Mouse (Mus musculus) liver, postnatal 0 days (tissue): ENCODE data around the gene Pram1. TPM values are rescaled to one million over a fixed set of nuclear protein-coding genes. Genes with fewer than 3 reads are reported as not detected.
"Not testable (repeated sequence)": the region's sequence is repeated elsewhere in the genome, so short reads cannot be mapped to it uniquely, and the experiment has no call there.

Source experiments
- ATAC-seq: fragments of 200-750 bp; cut with Nextera tagmentation; 2 replicates; pipeline ENCODE4 v1.8.0; 2017; ENCODE audit warnings: mild to moderate bottlenecking, moderate library complexity
- DNase-seq: peaks from one replicate; pipeline ENCODE4 v3.0.0-alpha.2; 2016
- H3K27ac ChIP-seq: fragments of 300-500 bp; sonication (generic); 2 replicates; pipeline ENCODE4 v1.5.1; 2014; ENCODE audit warnings: antibody characterized with exemption, moderate library complexity, mild to moderate bottlenecking, low read depth
- H3K27me3 ChIP-seq: fragments of 300-500 bp; sonication (generic); 2 replicates; pipeline ENCODE4 v1.6.1; 2014; ENCODE audit warnings: low read length, control low read depth, mixed read lengths; ENCODE audit not compliant: insufficient read depth
- H3K36me3 ChIP-seq: fragments of 300-500 bp; sonication (generic); replicated peaks from 2 replicates; pipeline ENCODE4 v1.6.1; 2014; ENCODE audit warnings: mild to moderate bottlenecking, control low read depth, low read length, moderate library complexity, mixed read lengths; ENCODE audit not compliant: insufficient read depth
- H3K4me1 ChIP-seq: fragments of 300-500 bp; sonication (generic); 2 replicates; pipeline ENCODE4 v1.6.1; 2014; ENCODE audit warnings: antibody characterized with exemption, mild to moderate bottlenecking, control low read depth; ENCODE audit not compliant: insufficient read depth
- H3K4me2 ChIP-seq: fragments of 300-500 bp; sonication (generic); 2 replicates; pipeline ENCODE4 v1.6.1; 2014; ENCODE audit warnings: low read depth, mild to moderate bottlenecking, low read length, moderate library complexity, mixed read lengths
- H3K4me3 ChIP-seq: fragments of 300-500 bp; sonication (generic); 2 replicates; pipeline ENCODE4 v1.5.1; 2014; ENCODE audit warnings: low read depth, low read length
- H3K9ac ChIP-seq: fragments of 300-500 bp; sonication (generic); replicated peaks from 2 replicates; pipeline ENCODE4 v1.6.1; 2014; ENCODE audit warnings: mild to moderate bottlenecking, moderate library complexity
- H3K9me3 ChIP-seq: fragments of 300-500 bp; sonication (generic); 2 replicates; pipeline ENCODE4 v1.6.1; 2016; ENCODE audit warnings: mild to moderate bottlenecking, control low read depth, low read length, mixed read lengths
- CTCF ChIP-seq: sonication (generic); IDR thresholded peaks from 2 replicates; pipeline ENCODE4 v1.5.1; 2016; ENCODE audit warnings: antibody characterized with exemption, low read depth
- EP300 ChIP-seq: IDR thresholded peaks from 2 replicates; pipeline ENCODE4 v1.6.1; 2016; ENCODE audit warnings: antibody characterized with exemption, low read depth, mild to moderate bottlenecking
- WGBS: fragments of 180-500 bp; shearing (Covaris S2); extraction: QIAGEN DNeasy Blood & Tissue Kit; methylation state at CpG from one replicate; pipeline ENCODE4 v1.1.7; 2014; ENCODE audit not compliant: insufficient replicate concordance; 5-methylcytosine and 5-hydroxymethylcytosine counted together
- polyA plus RNA-seq: library from polyadenylated mRNA; unstranded; fragments of >200 nt; fragmentation: Nextera tagmentation; extraction: Ambion mirVana; gene quantifications from 2 replicates; pipeline ENCODE4 v1.2.1, GENCODE M21; 2015

Pram1 gene
- polyA plus RNA-seq, 1 experiment from 2014 or later = 5.7 TPM

GRCm38 (mm10) chr17:33607273-33607672, 30.6 kb upstream of the Pram1 start:
- Histone ChIP-seq H3K4me2 (no peak overlapping the region), H3K9ac (no peak overlapping the region), H3K9me3 (no peaks in the 10 kb centered on the region), H3K27me3 (no peaks in the 10 kb centered on the region), H3K27ac (no peak overlapping the region), H3K36me3 (no peaks in the 10 kb centered on the region), H3K4me3 (no peak overlapping the region), H3K4me1 (no peaks in the 10 kb centered on the region)
- ATAC-seq (no peak), DNase-seq (no peak)
- no peak for TF ChIP-seq EP300
- TF ChIP-seq CTCF = no peak
- 60% methylated on average over 2 of the region's 2 CpGs for WGBS

- TF ChIP-seq EP300 (no peak), CTCF (no peak)
- Histone ChIP-seq H3K4me2 (no peak overlapping the region), H3K9ac (no peak overlapping the region), H3K36me3 (no peaks in the 10 kb centered on the region), H3K9me3 (no peaks in the 10 kb centered on the region), H3K4me1 (no peaks in the 10 kb centered on the region), H3K27me3 (no peaks in the 10 kb centered on the region), H3K27ac (0 out of 2 replicates have a peak overlapping the region, but pooled peaks have one; percentile 22), H3K4me3 (no peak overlapping the region)
- no peak for DNase-seq
- WGBS = 78% methylated on average over 7 of the region's 7 CpGs
- ATAC-seq = no peak
Measured at GRCm38 (mm10) chr17:33610548-33610947, 27.3 kb upstream of the Pram1 start.

DNA sequence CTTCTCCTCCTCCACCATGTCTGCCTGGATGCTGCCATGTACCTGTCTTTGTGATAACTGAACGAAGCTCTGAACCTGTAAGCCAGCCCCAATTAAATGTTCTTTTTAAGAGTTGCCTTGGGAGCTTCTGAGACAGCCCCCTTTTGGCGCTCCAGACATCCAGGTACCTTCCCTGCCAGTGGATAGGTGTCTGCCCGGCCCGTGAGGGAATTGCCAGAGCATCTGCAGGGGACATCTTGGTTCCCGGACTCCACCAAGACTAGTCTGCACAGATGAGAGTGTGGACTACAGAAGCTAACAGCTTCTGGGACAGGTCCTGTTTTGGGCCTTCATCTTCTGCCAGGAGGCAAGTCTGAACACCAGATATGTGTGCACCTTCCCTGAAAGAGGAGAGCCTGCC, 24.1 kb upstream of the Pram1 start:
- H3K27me3 ChIP-seq, H3K4me2 ChIP-seq, H3K9ac ChIP-seq, ATAC-seq, DNase-seq, H3K27ac ChIP-seq, H3K36me3 ChIP-seq, H3K4me1 ChIP-seq, H3K4me3 ChIP-seq, H3K9me3 ChIP-seq: not testable (repeated sequence)
- WGBS = 80% methylated on average over 5 of the region's 5 CpGs

- DNase-seq = no peak
- Histone ChIP-seq H3K27ac (no peak overlapping the region), H3K4me1 (peaks cover 17% of the 10 kb centered on the region), H3K36me3 (peaks cover 10% of the 10 kb centered on the region), H3K27me3 (no peaks in the 10 kb centered on the region), H3K9me3 (no peaks in the 10 kb centered on the region), H3K4me2 (no peak overlapping the region), H3K4me3 (no peak overlapping the region), H3K9ac (no peak overlapping the region)
- no peak for TF ChIP-seq EP300
- no peak for TF ChIP-seq CTCF
- 84% methylated on average over 3 of the region's 3 CpGs for WGBS
- no peak for ATAC-seq
Measured at GRCm38 (mm10) chr17:33627281-33627680, 10.6 kb upstream of the Pram1 start.

GRCm38 (mm10) chr17:33628621-33629486, 9.0 kb upstream of the Pram1 start, which contains the start of gene Zfp414:
Gene Zfp414, plus strand, starts transcription at chr17:33629090.
- peaks cover 10% of the 10 kb centered on the region for H3K36me3 ChIP-seq
- peak within 1 kb of the TSS; percentile 97 for H3K27ac ChIP-seq
- no peaks in the 10 kb centered on the region for H3K27me3 ChIP-seq
- 3% methylated on average over 35 of the region's 35 CpGs for WGBS
- H3K4me3 ChIP-seq = peak within 1 kb of the TSS; percentile 81
- no peaks in the 10 kb centered on the region for H3K9me3 ChIP-seq
- DNase-seq (peak; percentile 96), ATAC-seq (peak; percentile 98)
- peak within 1 kb of the TSS; percentile 74 for H3K9ac ChIP-seq
- peak within 1 kb of the TSS; percentile 90 for H3K4me2 ChIP-seq
- H3K4me1 ChIP-seq = peaks cover 17% of the 10 kb centered on the region
- TF ChIP-seq EP300 (peak; percentile 66), CTCF (0 out of 2 replicates have a peak, but pooled peaks have one; percentile 14)

DNA sequence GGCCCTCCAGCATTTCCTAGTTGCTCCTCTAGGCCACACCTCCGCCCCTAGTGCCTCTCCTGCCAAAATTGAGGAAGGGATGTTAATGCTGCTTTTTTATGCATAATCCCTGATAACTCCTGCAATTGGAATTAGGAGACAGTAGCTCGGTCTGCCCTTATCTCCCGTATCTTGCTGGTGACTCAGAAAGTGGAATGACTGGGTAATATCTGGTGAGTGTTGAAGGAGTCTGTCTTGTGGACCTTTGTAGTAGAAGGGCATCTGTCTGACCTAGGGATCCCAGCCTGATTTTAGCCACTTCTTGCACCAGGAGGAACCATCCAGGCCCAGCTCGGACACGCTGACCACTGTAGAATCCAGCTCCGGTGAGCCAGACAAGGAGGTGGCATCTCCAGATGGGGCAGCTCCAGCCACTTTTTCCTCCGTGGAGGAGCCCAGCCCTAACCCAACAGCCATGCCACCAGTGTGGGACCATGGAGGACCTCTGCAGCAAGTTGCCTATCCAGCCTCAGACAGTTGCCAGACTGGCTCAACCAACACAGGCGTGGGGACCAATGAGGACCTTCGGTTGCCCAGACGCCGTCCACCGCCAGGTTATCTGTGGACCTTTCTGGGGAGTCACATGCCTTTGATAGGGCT, 8.2 kb upstream of the Pram1 start:
- peak overlapping the region; percentile 90 for H3K4me2 ChIP-seq
- H3K4me1 ChIP-seq = peaks cover 17% of the 10 kb centered on the region
- TF ChIP-seq CTCF (no peak), EP300 (no peak)
- H3K4me3 ChIP-seq = peak overlapping the region; percentile 81
- DNase-seq (peak; percentile 29), ATAC-seq (peak; percentile 44)
- 49% methylated on average over 12 of the region's 12 CpGs for WGBS
- H3K9ac ChIP-seq = peak overlapping the region; percentile 74
- H3K27me3 ChIP-seq = no peaks in the 10 kb centered on the region
- no peaks in the 10 kb centered on the region for H3K9me3 ChIP-seq
- H3K36me3 ChIP-seq = peaks cover 10% of the 10 kb centered on the region
- H3K27ac ChIP-seq = peak overlapping the region; percentile 97
